Mouse (Mus musculus): ENCODE data around the gene Slc37a1. TPM values are rescaled to one million over a fixed set of nuclear protein-coding genes. Genes with fewer than 3 reads are reported as not detected.
"Not testable (repeated sequence)": the region's sequence is repeated elsewhere in the genome, so short reads cannot be mapped to it uniquely, and the experiment has no call there.

Slc37a1 gene
- polyA plus RNA-seq, 1 experiment from 2014 or later = 3.8 TPM

- Histone ChIP-seq H3K27me3 (no peaks in the 10 kb centered on the region), H3K4me3 (no peak overlapping the region), H3K4me1 (peaks cover 14% of the 10 kb centered on the region), H3K9me3 (no peaks in the 10 kb centered on the region), H3K9ac (no peak overlapping the region), H3K4me2 (no peak overlapping the region), H3K36me3 (no peaks in the 10 kb centered on the region), H3K27ac (no peak overlapping the region)
- no peak for ATAC-seq (ENCODE audit: insufficient number of reproducible peaks, insufficient read depth, low FRiP score, low TSS enrichment, low read depth)
- WGBS = 81% methylated on average over 2 of the region's 2 CpGs
Observed at GRCm38 (mm10) chr17:31269761-31270160, 16.8 kb upstream of the Slc37a1 start.

DNA sequence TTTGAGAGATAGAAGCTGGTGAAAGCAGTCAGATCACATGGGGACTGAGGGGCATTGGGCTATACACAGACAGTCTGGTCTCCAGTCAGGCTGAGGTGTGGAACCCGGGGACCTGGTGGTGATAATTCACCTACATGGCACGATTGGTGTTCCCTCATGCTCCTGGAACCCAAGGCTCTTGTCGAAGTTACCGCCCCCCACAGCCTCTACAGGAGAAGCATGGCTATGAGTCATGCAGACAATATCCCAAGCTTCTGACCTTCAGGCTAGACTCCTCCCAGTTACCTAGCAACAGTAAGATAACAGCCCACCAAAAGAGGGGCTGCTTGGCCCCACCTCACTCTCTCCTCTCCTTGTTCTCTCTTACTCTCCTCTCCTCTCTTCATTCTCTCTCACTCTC is 16.3 kb upstream of the Slc37a1 start:
- Histone ChIP-seq H3K4me3 (no peak overlapping the region), H3K9ac (no peak overlapping the region), H3K27ac (no peak overlapping the region), H3K4me2 (no peak overlapping the region), H3K27me3 (no peaks in the 10 kb centered on the region), H3K4me1 (peaks cover 9% of the 10 kb centered on the region), H3K9me3 (no peaks in the 10 kb centered on the region), H3K36me3 (no peaks in the 10 kb centered on the region)
- 93% methylated on average over 4 of the region's 4 CpGs for WGBS
- ATAC-seq (ENCODE audit: insufficient number of reproducible peaks, insufficient read depth, low FRiP score, low TSS enrichment, low read depth) = no peak

DNA sequence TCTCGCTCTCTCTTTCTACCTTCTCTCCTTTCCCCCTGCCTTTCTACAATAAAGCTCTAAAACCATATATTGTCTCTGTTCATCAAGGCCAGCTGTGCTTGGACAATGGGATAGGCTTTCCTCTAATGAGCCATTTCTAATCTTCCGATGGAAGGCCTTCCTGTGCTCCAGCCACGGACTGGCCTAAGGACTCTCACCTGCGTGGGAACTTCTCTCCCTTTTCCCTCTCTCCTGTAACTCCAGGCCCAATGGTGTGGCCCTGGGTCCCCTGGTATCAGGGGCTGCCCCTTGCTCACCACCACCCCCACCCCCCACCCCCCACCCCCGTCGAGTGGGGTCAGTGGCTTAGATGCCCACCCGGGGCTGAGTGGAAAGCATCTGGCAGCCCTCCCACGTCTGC is 15.9 kb upstream of the Slc37a1 start:
- H3K9me3 ChIP-seq; H3K4me3 ChIP-seq; H3K27ac ChIP-seq; H3K36me3 ChIP-seq; ATAC-seq (ENCODE audit: insufficient number of reproducible peaks, insufficient read depth, low FRiP score, low TSS enrichment, low read depth); H3K9ac ChIP-seq; H3K27me3 ChIP-seq; H3K4me1 ChIP-seq; H3K4me2 ChIP-seq: not testable (repeated sequence)
- 76% methylated on average over 8 of the region's 8 CpGs for WGBS

DNA sequence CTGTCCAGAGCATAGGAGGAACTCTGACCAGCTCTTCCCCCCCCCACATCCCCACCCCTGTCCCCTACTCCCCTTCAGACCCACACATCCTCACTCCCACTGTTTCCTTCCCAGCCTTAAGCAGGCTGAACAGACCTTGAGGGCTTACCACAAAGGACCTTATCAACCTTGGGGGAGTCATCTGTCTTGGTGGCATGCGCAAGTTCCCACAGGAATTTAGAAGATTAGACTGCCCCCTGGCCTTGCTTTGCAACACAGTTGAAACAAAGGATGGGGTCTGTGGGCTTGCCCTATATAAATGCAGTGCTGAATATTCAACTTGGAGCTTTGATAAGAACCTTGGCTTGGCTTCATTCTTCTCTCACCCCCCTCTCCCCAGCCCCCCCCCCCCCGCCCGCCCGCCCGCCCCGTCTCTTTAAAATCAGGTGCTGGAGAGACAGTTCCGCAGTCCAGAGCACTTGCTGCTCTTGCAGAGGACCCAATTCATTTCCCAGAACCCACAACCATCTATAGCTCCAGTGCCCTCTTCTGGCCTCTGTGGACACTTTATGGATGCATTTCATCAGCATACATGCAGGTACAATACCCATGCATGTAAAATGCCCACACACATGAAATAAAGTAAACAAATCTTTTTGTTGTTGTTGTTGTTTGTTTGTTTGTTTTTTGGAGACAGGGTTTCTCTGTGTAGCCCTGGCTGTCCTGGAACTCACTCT is 15.3 kb upstream of the Slc37a1 start:
- Histone ChIP-seq H3K4me1 (0 out of 2 replicates have a peak, but pooled peaks cover 4% of the 10 kb centered on the region), H3K27ac (no peak overlapping the region), H3K9ac (no peak overlapping the region), H3K36me3 (no peaks in the 10 kb centered on the region), H3K4me3 (no peak overlapping the region), H3K4me2 (no peak overlapping the region), H3K9me3 (no peaks in the 10 kb centered on the region), H3K27me3 (no peaks in the 10 kb centered on the region)
- ATAC-seq (ENCODE audit: insufficient number of reproducible peaks, insufficient read depth, low FRiP score, low TSS enrichment, low read depth) = no peak
- 45% methylated on average over 4 of the region's 7 CpGs for WGBS

GRCm38 (mm10) chr17:31272416-31273165 is 14.0 kb upstream of the Slc37a1 start:
- WGBS = 87% methylated on average over 9 of the region's 9 CpGs

GRCm38 (mm10) chr17:31273631-31274030 is 13.0 kb upstream of the Slc37a1 start:
- Histone ChIP-seq H3K4me3 (no peak overlapping the region), H3K27ac (no peak overlapping the region), H3K27me3 (0 out of 2 replicates have a peak, but pooled peaks cover 3% of the 10 kb centered on the region), H3K9ac (no peak overlapping the region), H3K9me3 (no peaks in the 10 kb centered on the region), H3K4me1 (peaks cover 15% of the 10 kb centered on the region), H3K36me3 (no peaks in the 10 kb centered on the region), H3K4me2 (no peak overlapping the region)
- ATAC-seq (ENCODE audit: insufficient number of reproducible peaks, insufficient read depth, low FRiP score, low TSS enrichment, low read depth) = no peak
- WGBS = 84% methylated on average over 8 of the region's 8 CpGs

More at GRCm38 (mm10) chr17:31272416-31273165, 14.0 kb upstream of the Slc37a1 start:
- H3K27me3 ChIP-seq = 0 out of 2 replicates have a peak, but pooled peaks cover 3% of the 10 kb centered on the region
- H3K9ac ChIP-seq = no peak overlapping the region
- peaks cover 13% of the 10 kb centered on the region for H3K4me1 ChIP-seq
- H3K4me3 ChIP-seq = no peak overlapping the region
- no peak for ATAC-seq (ENCODE audit: insufficient number of reproducible peaks, insufficient read depth, low FRiP score, low TSS enrichment, low read depth)
- H3K36me3 ChIP-seq = no peaks in the 10 kb centered on the region
- H3K27ac ChIP-seq = no peak overlapping the region
- H3K9me3 ChIP-seq = no peaks in the 10 kb centered on the region
- H3K4me2 ChIP-seq = no peak overlapping the region

- 70% methylated on average over 6 of the region's 6 CpGs for WGBS
- H3K9me3 ChIP-seq = no peaks in the 10 kb centered on the region
- no peak overlapping the region for H3K9ac ChIP-seq
- H3K4me3 ChIP-seq = no peak overlapping the region
- no peak for ATAC-seq (ENCODE audit: insufficient number of reproducible peaks, insufficient read depth, low FRiP score, low TSS enrichment, low read depth)
- 0 out of 2 replicates have a peak, but pooled peaks cover 3% of the 10 kb centered on the region for H3K27me3 ChIP-seq
- no peaks in the 10 kb centered on the region for H3K36me3 ChIP-seq
- no peak overlapping the region for H3K4me2 ChIP-seq
- peaks cover 15% of the 10 kb centered on the region for H3K4me1 ChIP-seq
- no peak overlapping the region for H3K27ac ChIP-seq
Observed at GRCm38 (mm10) chr17:31275181-31275580, 11.4 kb upstream of the Slc37a1 start.

DNA sequence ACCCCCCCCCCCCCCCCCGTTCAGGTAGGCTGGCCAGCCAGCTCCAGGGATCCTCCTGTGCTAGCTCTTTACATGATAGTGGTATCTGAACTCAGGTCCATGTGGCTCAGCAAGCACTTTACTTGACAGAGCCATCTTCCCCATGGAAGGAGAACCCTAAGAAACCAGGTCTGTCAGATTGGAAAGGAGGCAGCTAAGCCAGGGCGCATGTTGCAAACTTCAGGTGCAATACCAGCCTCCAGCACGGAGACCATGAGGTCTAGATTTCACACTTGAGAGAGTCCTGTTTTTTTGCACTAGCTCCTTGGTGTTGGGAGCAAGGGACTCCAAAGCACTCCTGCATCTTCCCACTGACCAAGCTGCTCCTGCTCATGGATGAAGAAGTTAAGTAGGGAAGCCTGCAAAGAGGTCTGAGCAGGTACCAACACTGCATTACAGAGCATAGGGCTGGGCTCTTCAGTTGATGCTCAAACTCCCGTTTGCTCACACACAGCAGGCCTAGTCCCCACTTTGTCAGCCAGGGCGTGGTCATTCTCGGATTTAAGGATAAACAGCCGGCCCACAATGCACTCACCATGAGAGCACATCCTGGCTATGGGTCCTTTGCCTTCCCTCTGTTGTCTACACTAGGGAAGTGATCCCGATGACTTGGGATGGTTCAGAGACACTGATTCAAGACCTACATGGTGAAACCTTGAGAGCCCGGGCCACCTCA is 10.2 kb upstream of the Slc37a1 start:
- Histone ChIP-seq H3K4me2 (peak overlapping the region; percentile 78), H3K36me3 (no peaks in the 10 kb centered on the region), H3K4me1 (peaks cover 15% of the 10 kb centered on the region), H3K27ac (no peak overlapping the region), H3K9ac (peak overlapping the region; percentile 57), H3K27me3 (0 out of 2 replicates have a peak, but pooled peaks cover 3% of the 10 kb centered on the region), H3K4me3 (peak overlapping the region; percentile 48), H3K9me3 (no peaks in the 10 kb centered on the region)
- peak; percentile 33; the same call in 1 of the 2 replicates for ATAC-seq (ENCODE audit: insufficient number of reproducible peaks, insufficient read depth, low FRiP score, low TSS enrichment, low read depth)
- WGBS = 27% methylated on average over 9 of the region's 9 CpGs

- Histone ChIP-seq H3K36me3 (no peaks in the 10 kb centered on the region), H3K4me1 (peaks cover 19% of the 10 kb centered on the region), H3K27me3 (0 out of 2 replicates have a peak, but pooled peaks cover 3% of the 10 kb centered on the region), H3K4me2 (peak within 1 kb of the TSS; percentile 78), H3K9ac (peak within 1 kb of the TSS; percentile 57), H3K9me3 (no peaks in the 10 kb centered on the region), H3K27ac (no peak within 1 kb of the TSS), H3K4me3 (peak within 1 kb of the TSS; percentile 48)
- WGBS = 9% methylated on average over 44 of the region's 44 CpGs
- ATAC-seq (ENCODE audit: insufficient number of reproducible peaks, insufficient read depth, low FRiP score, low TSS enrichment, low read depth) = peak; percentile 81
Observed at GRCm38 (mm10) chr17:31276922-31277918, 9.4 kb upstream of the Slc37a1 start, which contains the start of gene Rsph1. Rsph1 (minus strand) TSS chr17:31277383.

- 77% methylated on average over 4 of the region's 4 CpGs for WGBS
- ATAC-seq (ENCODE audit: insufficient number of reproducible peaks, insufficient read depth, low FRiP score, low TSS enrichment, low read depth) = no peak
- H3K4me3 ChIP-seq = no peak overlapping the region
- H3K27ac ChIP-seq = no peak overlapping the region
- H3K9me3 ChIP-seq = no peaks in the 10 kb centered on the region
- H3K27me3 ChIP-seq = 0 out of 2 replicates have a peak, but pooled peaks cover 3% of the 10 kb centered on the region
- H3K4me2 ChIP-seq = 0 out of 2 replicates have a peak overlapping the region, but pooled peaks have one; percentile 78
- no peaks in the 10 kb centered on the region for H3K36me3 ChIP-seq
- no peak overlapping the region for H3K9ac ChIP-seq
- peaks cover 19% of the 10 kb centered on the region for H3K4me1 ChIP-seq
Observed at GRCm38 (mm10) chr17:31277931-31278330, 8.7 kb upstream of the Slc37a1 start.
